Mouse (Mus musculus): ENCODE results near the gene Ttc16. TPM values are rescaled to one million over a fixed set of nuclear protein-coding genes. Genes with fewer than 3 reads are reported as not detected.

Gene Ttc16
- total RNA-seq, 2 experiments from 2014 or later: 0.11 TPM; not detected in 1

- DNase-seq: no peak
Observed at GRCm38 (mm10) chr2:32714987-32715425, 60.4 kb downstream of the Ttc16 start.

GRCm38 (mm10) chr2:32714117-32714986 lies 61.1 kb downstream of the Ttc16 start:
- no peak for DNase-seq

GRCm38 (mm10) chr2:32712934-32713817 lies 62.3 kb downstream of the Ttc16 start, which contains the start of gene Cdk9:
Gene Cdk9 (minus strand): TSS chr2:32713076.
- DNase-seq: peak; percentile 95

GRCm38 (mm10) chr2:32712586-32712933 lies 62.9 kb downstream of the Ttc16 start:
- peak; percentile 97 for DNase-seq

GRCm38 (mm10) chr2:32712108-32712551 lies 63.3 kb downstream of the Ttc16 start:
- peak; percentile 67 for DNase-seq

GRCm38 (mm10) chr2:32711301-32712056 lies 64.0 kb downstream of the Ttc16 start:
- no peak for DNase-seq

- DNase-seq: no peak
Observed at GRCm38 (mm10) chr2:32710425-32710824, 65.0 kb downstream of the Ttc16 start.

GRCm38 (mm10) chr2:32709521-32710137 lies 65.8 kb downstream of the Ttc16 start:
- no peak for DNase-seq

- DNase-seq: peak; percentile 79
Observed at GRCm38 (mm10) chr2:32708643-32709042, 66.8 kb downstream of the Ttc16 start.

Small RNAs within 50 kb of the gene (microRNA-seq; reads per million reads assigned to microRNA genes)
- gene Mir2861 (0 reads per million in 2 experiments), gene Mir3960 (0 reads per million in 2 experiments)

Other genes starting within 250 kb of the Ttc16 start
- gene Fam102a, start 240.3 kb downstream of the Ttc16 start, total RNA-seq (2021): 1 to 10 TPM; 5.5 to 8.6 TPM
- gene Dpm2, start 204.8 kb downstream of the Ttc16 start, total RNA-seq (2021): 10 to 100 TPM; 19.6 to 25.7 TPM
- gene Pip5kl1, start 200.8 kb downstream of the Ttc16 start, total RNA-seq (2021): not detected
- gene 9430097D07Rik, start 199.9 kb downstream of the Ttc16 start, total RNA-seq (2021): not detected
- gene St6galnac4, start 188.5 kb downstream of the Ttc16 start, total RNA-seq (2021): 10 to 100 TPM; 31.7 to 42.6 TPM
- gene St6galnac6, start 175.9 kb downstream of the Ttc16 start, total RNA-seq (2021): 10 to 100 TPM; 59.7 to 66.0 TPM
- gene Ak1, start 153.9 kb downstream of the Ttc16 start, total RNA-seq (2021): 1,000 to 10,000 TPM; 1,275 to 1,593 TPM
- 10 to 100 TPM; 49.5 to 54.7 TPM for gene Eng, start 129.0 kb downstream of the Ttc16 start, total RNA-seq (2021)
- 10 to 100 TPM; 10.5 to 15.6 TPM for gene Fpgs, start 71.5 kb downstream of the Ttc16 start, total RNA-seq (2021)
- gene Cdk9, start 62.6 kb downstream of the Ttc16 start, total RNA-seq (2021): 10 to 100 TPM; 29.5 to 35.2 TPM
- 10 to 100 TPM; 13.2 to 16.6 TPM for gene Sh2d3c, start 54.6 kb downstream of the Ttc16 start, total RNA-seq (2021)
- not detected for gene 6330409D20Rik, start 34.6 kb downstream of the Ttc16 start, total RNA-seq (2021)
- 10 to 100 TPM; 12.7 to 13.7 TPM for gene Tor2a, start 18.4 kb downstream of the Ttc16 start, total RNA-seq (2021)
- gene Ptrh1, start 153 bp upstream of the Ttc16 start, total RNA-seq (2021): 1 to 10 TPM; 2.3 to 2.7 TPM
- gene Cfap157, start 8.8 kb upstream of the Ttc16 start, total RNA-seq (2021): not detected
- gene Stxbp1, start 71.6 kb upstream of the Ttc16 start, total RNA-seq (2021): 10 to 100 TPM; 10.5 to 18.5 TPM
- gene Fam129b, start 100.5 kb upstream of the Ttc16 start, total RNA-seq (2021): 10 to 100 TPM; 16.5 to 22.5 TPM
- gene Rpl12, start 185.9 kb upstream of the Ttc16 start, total RNA-seq (2021): 100 to 1,000 TPM; 156 to 177 TPM
- gene Lrsam1, start 186.0 kb upstream of the Ttc16 start, total RNA-seq (2021): 10 to 100 TPM in 1 of 2 experiments, 1 to 10 TPM in 1; 9.9 to 12.9 TPM
- gene Slc2a8, start 206.4 kb upstream of the Ttc16 start, total RNA-seq (2021): 1 to 10 TPM; 7.2 to 7.6 TPM